Mouse (Mus musculus) right cerebral cortex, postnatal 36 days (tissue): ENCODE measurements around the gene Wdr74.
A peak's percentile ranks its signal among the peaks of the same experiment; 100 is the strongest.
"Not testable (repeated sequence)": the region's sequence is repeated elsewhere in the genome, so short reads cannot be mapped to it uniquely, and the experiment has no call there.

Experiments used
- DNase-seq, 2 experiments: peaks; one replicate each; pipeline ENCODE4 v3.0.0; 2022; ENCODE audit warnings: low spot score in 2 of 2, mixed read lengths in 1 of 2

The Wdr74 gene

GRCm38 (mm10) chr19:8715868-8716766 is 19.5 kb upstream of the Wdr74 start:
- no peak for DNase-seq

GRCm38 (mm10) chr19:8716767-8717475 is 18.7 kb upstream of the Wdr74 start:
- DNase-seq, result no peak

- DNase-seq, result no peak
These were observed 17.3 kb upstream of the Wdr74 start for GRCm38 (mm10) chr19:8718357-8718756.

GRCm38 (mm10) chr19:8719037-8719436 is 16.6 kb upstream of the Wdr74 start:
- not testable (repeated sequence) for DNase-seq

- no peak for DNase-seq
These were observed 14.2 kb upstream of the Wdr74 start for GRCm38 (mm10) chr19:8721378-8721777.

- no peak for DNase-seq
These were observed 13.6 kb upstream of the Wdr74 start for GRCm38 (mm10) chr19:8722021-8722420.

- DNase-seq, result no peak
These were observed 13.1 kb upstream of the Wdr74 start for GRCm38 (mm10) chr19:8722559-8722906.

GRCm38 (mm10) chr19:8722907-8723573 is 12.6 kb upstream of the Wdr74 start, which contains the start of gene Slc3a2:
Gene Slc3a2, minus strand, starts transcription at chr19:8723369.
- DNase-seq, result peak; percentile 97 to 98

- no peak for DNase-seq
These were observed 11.9 kb upstream of the Wdr74 start for GRCm38 (mm10) chr19:8723574-8724346.

GRCm38 (mm10) chr19:8724392-8724791 is 11.2 kb upstream of the Wdr74 start:
- DNase-seq, result no peak

- no peak for DNase-seq
These were observed 10.5 kb upstream of the Wdr74 start for GRCm38 (mm10) chr19:8725081-8725613.

GRCm38 (mm10) chr19:8726609-8727390 is 8.8 kb upstream of the Wdr74 start:
- DNase-seq, result no peak

GRCm38 (mm10) chr19:8727495-8728114 is 8.0 kb upstream of the Wdr74 start:
- no peak for DNase-seq

- DNase-seq, result not testable (repeated sequence)
These were observed 7.1 kb upstream of the Wdr74 start for GRCm38 (mm10) chr19:8728335-8729099.

- no peak for DNase-seq
These were observed 1.3 kb upstream of the Wdr74 start for GRCm38 (mm10) chr19:8734334-8734733.

GRCm38 (mm10) chr19:8736160-8736467 is 487 bp downstream of the Wdr74 start:
- no peak for DNase-seq

- DNase-seq, result no peak
These were observed 3.3 kb downstream of the Wdr74 start for GRCm38 (mm10) chr19:8738911-8739310.

- DNase-seq, result no peak
These were observed 4.0 kb downstream of the Wdr74 start for GRCm38 (mm10) chr19:8739646-8740045.

- no peak for DNase-seq
These were observed 5.0 kb downstream of the Wdr74 start, which contains the start of gene 1700092M07Rik for GRCm38 (mm10) chr19:8740603-8741002. Gene 1700092M07Rik, plus strand, starts transcription at chr19:8740718.
